Mouse (Mus musculus) neural tube, embryonic 12.5 days (tissue): ENCODE data around the gene Susd4. TPM values are rescaled to one million over a fixed set of nuclear protein-coding genes. Genes with fewer than 3 reads are reported as not detected.

Experiments
- ATAC-seq: fragments of 200-750 bp; cut with Nextera tagmentation; 2 replicates; pipeline ENCODE4 v1.8.0; 2017; ENCODE audit warnings: low read depth, mild to moderate bottlenecking, moderate TSS enrichment, moderate library complexity; ENCODE audit not compliant: low FRiP score
- H3K27ac ChIP-seq: fragments of 300-500 bp; sonication (generic); 2 replicates; pipeline ENCODE4 v1.5.1; 2016
- H3K27me3 ChIP-seq: fragments of 300-500 bp; sonication (generic); replicated peaks from 2 replicates; pipeline ENCODE4 v1.6.1; 2016; ENCODE audit warnings: mild to moderate bottlenecking
- H3K36me3 ChIP-seq: fragments of 300-500 bp; sonication (generic); 2 replicates; pipeline ENCODE4 v1.6.1; 2016; ENCODE audit warnings: mild to moderate bottlenecking
- H3K4me1 ChIP-seq: fragments of 300-500 bp; sonication (generic); 2 replicates; pipeline ENCODE4 v1.6.1; 2016
- H3K4me2 ChIP-seq: fragments of 300-500 bp; sonication (generic); replicated peaks from 2 replicates; pipeline ENCODE4 v1.6.1; 2016; ENCODE audit warnings: mild to moderate bottlenecking
- H3K4me3 ChIP-seq: fragments of 300-500 bp; sonication (generic); 2 replicates; pipeline ENCODE4 v1.5.1; 2016
- H3K9ac ChIP-seq: fragments of 300-500 bp; sonication (generic); 2 replicates; pipeline ENCODE4 v1.6.1; 2016; ENCODE audit warnings: mild to moderate bottlenecking
- H3K9me3 ChIP-seq: fragments of 300-500 bp; sonication (generic); 2 replicates; pipeline ENCODE4 v1.6.1; 2016; ENCODE audit warnings: mild to moderate bottlenecking
- whole genome bisulfite sequencing: fragments of 180-500 bp; shearing (Covaris S2); methylation state at CpG from one replicate; pipeline ENCODE4 v1.1.7; 2016; 5-methylcytosine and 5-hydroxymethylcytosine counted together
- polyA plus RNA-seq: library from polyadenylated mRNA; unstranded; fragments of >200 nt; fragmentation: Nextera tagmentation; extraction: Ambion mirVana; gene quantifications from 2 replicates; pipeline ENCODE4 v1.2.1, GENCODE M21; 2016

Susd4 gene
- polyA plus RNA-seq, 1 experiment from 2014 or later = 42.7 TPM

DNA sequence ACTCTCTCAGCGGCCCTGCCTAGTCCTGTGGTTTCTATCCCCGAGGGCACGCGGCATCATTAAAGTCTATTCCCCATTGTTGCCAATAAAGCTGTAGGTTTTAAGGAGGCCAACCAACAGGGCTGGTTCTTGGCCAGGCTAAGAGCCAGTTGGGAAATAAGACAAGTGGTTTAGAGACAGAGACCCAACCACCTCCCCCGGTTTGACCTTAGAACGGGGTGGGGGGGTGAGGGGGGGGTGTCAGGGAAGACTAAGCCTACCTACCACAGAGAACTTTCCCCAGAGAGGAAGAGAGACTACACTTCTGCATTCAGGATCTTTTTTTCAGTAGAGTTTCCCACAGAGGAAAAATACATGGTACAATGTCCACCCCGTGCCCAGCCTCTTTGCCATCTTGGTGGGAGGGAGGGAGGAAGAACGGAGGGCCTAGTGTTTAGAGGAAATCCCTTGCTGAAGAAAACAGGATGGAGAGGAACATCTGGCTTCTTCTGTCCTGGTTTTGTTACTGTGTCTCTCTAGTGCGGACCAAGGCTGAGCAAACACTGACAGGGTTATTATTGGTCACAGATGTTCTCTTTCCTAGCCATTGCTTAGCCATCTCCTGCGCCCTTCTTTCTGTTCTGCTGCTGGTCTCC is 173.9 kb downstream of the Susd4 start:
- Histone ChIP-seq H3K9me3 (no peaks in the 10 kb centered on the region), H3K4me2 (no peak overlapping the region), H3K27me3 (no peaks in the 10 kb centered on the region), H3K4me1 (peaks cover 7% of the 10 kb centered on the region; the same call in 1 of the 2 replicates), H3K27ac (no peak overlapping the region), H3K9ac (no peak overlapping the region), H3K36me3 (no peaks in the 10 kb centered on the region), H3K4me3 (no peak overlapping the region)
- WGBS = 52% methylated on average over 10 of the region's 10 CpGs
- no peak for ATAC-seq

DNA sequence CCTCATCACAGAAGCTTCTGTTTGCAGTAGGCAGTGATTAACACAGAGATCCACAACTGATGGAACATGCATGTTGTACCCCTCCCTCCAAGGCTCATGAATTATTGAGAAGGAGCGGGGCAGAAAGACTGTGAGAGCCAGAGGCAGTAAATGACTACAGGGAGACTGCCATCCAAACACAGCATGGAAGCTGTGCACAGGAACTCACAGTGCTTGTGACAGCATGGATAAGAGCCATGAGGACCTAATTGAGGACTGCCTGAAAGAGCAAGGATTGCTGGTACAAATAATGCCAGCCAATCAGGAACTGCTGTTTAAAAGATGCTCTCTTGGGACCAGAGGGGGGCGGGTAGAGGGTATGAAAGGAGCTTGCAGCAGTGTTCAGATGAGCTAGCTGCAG is 178.3 kb downstream of the Susd4 start:
- no peak overlapping the region for H3K4me2 ChIP-seq
- H3K9me3 ChIP-seq = no peaks in the 10 kb centered on the region
- WGBS = 76% methylated on average over 2 of the region's 2 CpGs
- H3K4me1 ChIP-seq = peaks cover 7% of the 10 kb centered on the region; the same call in 1 of the 2 replicates
- no peak overlapping the region for H3K9ac ChIP-seq
- ATAC-seq = no peak
- no peaks in the 10 kb centered on the region for H3K27me3 ChIP-seq
- H3K36me3 ChIP-seq = no peaks in the 10 kb centered on the region
- no peak overlapping the region for H3K4me3 ChIP-seq
- no peak overlapping the region for H3K27ac ChIP-seq

DNA sequence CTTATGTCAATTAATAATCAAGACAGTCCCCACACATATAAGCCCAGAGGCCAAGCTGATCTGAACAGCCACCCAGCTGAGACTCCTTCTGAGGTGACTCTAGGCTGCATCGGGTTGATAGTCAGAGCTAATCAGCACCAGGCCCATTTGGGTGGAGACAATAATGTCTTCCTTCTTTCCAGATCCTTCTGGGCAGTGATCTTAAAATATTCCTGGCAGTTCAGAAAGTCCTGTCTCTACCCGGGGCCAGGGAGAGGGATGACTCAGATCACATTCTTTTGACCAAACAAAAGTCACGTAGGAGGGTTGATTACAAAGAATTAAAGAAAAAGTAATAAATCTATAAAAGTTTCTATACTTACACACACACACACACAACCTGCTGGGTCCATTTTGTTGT is 180.3 kb downstream of the Susd4 start:
- H3K27ac ChIP-seq = no peak overlapping the region
- peaks cover 3% of the 10 kb centered on the region; the same call in 1 of the 2 replicates for H3K4me1 ChIP-seq
- H3K27me3 ChIP-seq = no peaks in the 10 kb centered on the region
- H3K4me2 ChIP-seq = no peak overlapping the region
- no peak for ATAC-seq
- H3K36me3 ChIP-seq = no peaks in the 10 kb centered on the region
- H3K9me3 ChIP-seq = no peaks in the 10 kb centered on the region
- no peak overlapping the region for H3K4me3 ChIP-seq
- 90% methylated on average over 3 of the region's 3 CpGs for WGBS
- H3K9ac ChIP-seq = no peak overlapping the region

GRCm38 (mm10) chr1:182944638-182945037 is 181.0 kb downstream of the Susd4 start:
- no peak for ATAC-seq

GRCm38 (mm10) chr1:182945561-182945960 is 181.9 kb downstream of the Susd4 start:
- Histone ChIP-seq H3K27me3 (no peaks in the 10 kb centered on the region), H3K27ac (no peak overlapping the region), H3K4me3 (no peak overlapping the region), H3K36me3 (no peaks in the 10 kb centered on the region), H3K9me3 (no peaks in the 10 kb centered on the region), H3K4me2 (no peak overlapping the region), H3K9ac (no peak overlapping the region), H3K4me1 (peaks cover 3% of the 10 kb centered on the region; the same call in 1 of the 2 replicates)
- WGBS = 85% methylated on average over 6 of the region's 6 CpGs
- ATAC-seq = no peak

More at GRCm38 (mm10) chr1:182944638-182945037, 181.0 kb downstream of the Susd4 start:
- Histone ChIP-seq H3K9me3 (no peaks in the 10 kb centered on the region), H3K4me1 (peaks cover 3% of the 10 kb centered on the region; the same call in 1 of the 2 replicates), H3K4me2 (no peak overlapping the region), H3K4me3 (no peak overlapping the region), H3K27me3 (no peaks in the 10 kb centered on the region), H3K27ac (no peak overlapping the region), H3K9ac (no peak overlapping the region), H3K36me3 (no peaks in the 10 kb centered on the region)
- 80% methylated on average over 5 of the region's 5 CpGs for WGBS

Other genes starting within 250 kb of the Susd4 start
- gene Capn2, start 246.3 kb upstream of the Susd4 start, polyA plus RNA-seq = 104 and 115 TPM in 2 replicates
- 0.10 and 0.15 TPM in 2 replicates for gene Capn8, start 198.9 kb upstream of the Susd4 start, polyA plus RNA-seq
- not detected in 2 replicates for gene Ccdc185, start 14.7 kb upstream of the Susd4 start, polyA plus RNA-seq
- 0.47 and 0.69 TPM in 2 replicates for gene Tlr5, start 190.9 kb downstream of the Susd4 start, polyA plus RNA-seq